Mouse (Mus musculus) hindbrain, postnatal 0 days (tissue): ENCODE data around the gene Bhlha15. TPM values are rescaled to one million over a fixed set of nuclear protein-coding genes. Genes with fewer than 3 reads are reported as not detected.

Experiments
- ATAC-seq: fragments of 200-750 bp; cut with Nextera tagmentation; 2 replicates; pipeline ENCODE4 v1.8.0; 2017; ENCODE audit warnings: mild to moderate bottlenecking, moderate TSS enrichment, moderate library complexity
- DNase-seq: peaks from one replicate; pipeline ENCODE4 v3.0.0-alpha.2; 2015; ENCODE audit warnings: low spot score
- H3K27ac ChIP-seq: fragments of 300-500 bp; sonication (generic); 2 replicates; pipeline ENCODE4 v1.5.1; 2014; ENCODE audit warnings: mild to moderate bottlenecking
- H3K27me3 ChIP-seq: fragments of 300-500 bp; sonication (generic); 2 replicates; pipeline ENCODE4 v1.6.1; 2014; ENCODE audit warnings: low read length, mixed read lengths; ENCODE audit not compliant: insufficient read depth
- H3K36me3 ChIP-seq: fragments of 300-500 bp; sonication (generic); 2 replicates; pipeline ENCODE4 v1.6.1; 2014; ENCODE audit warnings: low read length, mixed read lengths; ENCODE audit not compliant: insufficient read depth
- H3K4me1 ChIP-seq: fragments of 300-500 bp; sonication (generic); 2 replicates; pipeline ENCODE4 v1.6.1; 2014; ENCODE audit warnings: antibody characterized with exemption, low read length, mixed read lengths; ENCODE audit not compliant: insufficient read depth
- H3K4me2 ChIP-seq: fragments of 300-500 bp; sonication (generic); 2 replicates; pipeline ENCODE4 v1.6.1; 2014; ENCODE audit warnings: low read depth, mild to moderate bottlenecking, low read length, moderate library complexity, mixed read lengths
- H3K4me3 ChIP-seq: fragments of 300-500 bp; sonication (generic); 2 replicates; pipeline ENCODE4 v1.5.1; 2014; ENCODE audit warnings: low read length
- H3K9ac ChIP-seq: fragments of 300-500 bp; sonication (generic); replicated peaks from 2 replicates; pipeline ENCODE4 v1.6.1; 2014; ENCODE audit warnings: mild to moderate bottlenecking, low read length, moderate library complexity, mixed read lengths
- H3K9me3 ChIP-seq: fragments of 300-500 bp; sonication (generic); 2 replicates; pipeline ENCODE4 v1.6.1; 2016; ENCODE audit warnings: low read length, mixed read lengths
- CTCF ChIP-seq: IDR thresholded peaks from 2 replicates; pipeline ENCODE4 v1.5.1; 2016; ENCODE audit warnings: antibody characterized with exemption, control low read depth, low read depth
- WGBS: fragments of 180-500 bp; shearing (Covaris S2); extraction: QIAGEN DNeasy Blood & Tissue Kit; methylation state at CpG from one replicate; pipeline ENCODE4 v1.1.7; 2014; 5-methylcytosine and 5-hydroxymethylcytosine counted together
- polyA plus RNA-seq: library from polyadenylated mRNA; unstranded; fragments of >200 nt; fragmentation: Nextera tagmentation; extraction: Ambion mirVana; gene quantifications from 2 replicates; pipeline ENCODE4 v1.2.1, GENCODE M21; 2015
- total RNA-seq: library from RNA; depleted of rRNA; stranded (reverse); fragments of >200 nt; gene quantifications from 2 replicates; pipeline ENCODE4 v1.2.3, GENCODE M21; 2014

Gene Bhlha15
- total and polyA plus RNA-seq, 2 experiments from 2014 or later = 0.08 to 0.10 TPM

GRCm38 (mm10) chr5:144178216-144178615 lies 11.9 kb upstream of the Bhlha15 start:
- Histone ChIP-seq H3K4me3 (no peak overlapping the region), H3K36me3 (peaks cover 29% of the 10 kb centered on the region), H3K9ac (no peak overlapping the region), H3K4me1 (no peaks in the 10 kb centered on the region), H3K9me3 (no peaks in the 10 kb centered on the region), H3K27me3 (no peaks in the 10 kb centered on the region), H3K27ac (no peak overlapping the region), H3K4me2 (no peak overlapping the region)
- ATAC-seq (no peak), DNase-seq (no peak)
- TF ChIP-seq CTCF = no peak
- WGBS = 76% methylated on average over 6 of the region's 6 CpGs

- Histone ChIP-seq H3K4me3 (no peak overlapping the region), H3K9ac (no peak overlapping the region), H3K27ac (no peak overlapping the region), H3K27me3 (no peaks in the 10 kb centered on the region), H3K9me3 (no peaks in the 10 kb centered on the region), H3K4me1 (no peaks in the 10 kb centered on the region), H3K36me3 (peaks cover 15% of the 10 kb centered on the region), H3K4me2 (no peak overlapping the region)
- WGBS = 95% methylated on average over 7 of the region's 7 CpGs
- no peak for TF ChIP-seq CTCF
- ATAC-seq (no peak), DNase-seq (no peak)
These were observed 8.8 kb upstream of the Bhlha15 start for GRCm38 (mm10) chr5:144181249-144181648.

- no peak overlapping the region for H3K4me3 ChIP-seq
- no peak overlapping the region for H3K4me2 ChIP-seq
- H3K4me1 ChIP-seq = no peaks in the 10 kb centered on the region
- no peaks in the 10 kb centered on the region for H3K27me3 ChIP-seq
- WGBS = 78% methylated on average over 20 of the region's 20 CpGs
- no peaks in the 10 kb centered on the region for H3K9me3 ChIP-seq
- H3K36me3 ChIP-seq = peaks cover 14% of the 10 kb centered on the region; the same call in 1 of the 2 replicates
- no peak for DNase-seq
- H3K9ac ChIP-seq = no peak overlapping the region
- TF ChIP-seq CTCF = no peak
- H3K27ac ChIP-seq = no peak overlapping the region
- no peak for ATAC-seq
These were observed 7.4 kb upstream of the Bhlha15 start for GRCm38 (mm10) chr5:144182542-144183247.

DNA sequence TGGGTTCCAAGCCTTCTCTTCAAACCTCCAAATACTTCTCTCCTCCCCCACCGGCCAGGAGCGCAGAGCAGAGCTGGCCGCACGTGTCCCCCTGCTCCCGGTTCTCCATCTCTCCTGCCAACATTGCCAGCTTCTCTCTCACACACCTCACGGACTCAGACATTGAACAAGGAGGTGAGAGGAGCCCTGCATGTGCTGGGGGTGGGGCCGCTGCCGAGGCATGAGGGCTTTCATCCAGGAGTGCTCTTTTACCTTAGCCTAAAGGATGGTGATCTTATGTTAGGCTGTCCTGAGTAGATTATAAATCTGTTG lies 6.9 kb upstream of the Bhlha15 start:
- Histone ChIP-seq H3K36me3 (peaks cover 14% of the 10 kb centered on the region; the same call in 1 of the 2 replicates), H3K27me3 (no peaks in the 10 kb centered on the region), H3K4me3 (no peak overlapping the region), H3K9me3 (no peaks in the 10 kb centered on the region), H3K27ac (no peak overlapping the region), H3K4me2 (no peak overlapping the region), H3K9ac (no peak overlapping the region), H3K4me1 (no peaks in the 10 kb centered on the region)
- WGBS = 90% methylated on average over 8 of the region's 8 CpGs
- ATAC-seq = no peak
- no peak for DNase-seq
- TF ChIP-seq CTCF = no peak

GRCm38 (mm10) chr5:144183647-144184335 lies 6.3 kb upstream of the Bhlha15 start:
- no peak for TF ChIP-seq CTCF
- no peak overlapping the region for H3K4me2 ChIP-seq
- H3K27ac ChIP-seq = no peak overlapping the region
- no peak overlapping the region for H3K9ac ChIP-seq
- no peak for ATAC-seq
- WGBS = 66% methylated on average over 7 of the region's 7 CpGs
- H3K27me3 ChIP-seq = no peaks in the 10 kb centered on the region
- no peak overlapping the region for H3K4me3 ChIP-seq
- no peaks in the 10 kb centered on the region for H3K9me3 ChIP-seq
- peaks cover 18% of the 10 kb centered on the region; the same call in 1 of the 2 replicates for H3K36me3 ChIP-seq
- no peak for DNase-seq
- no peaks in the 10 kb centered on the region for H3K4me1 ChIP-seq

DNA sequence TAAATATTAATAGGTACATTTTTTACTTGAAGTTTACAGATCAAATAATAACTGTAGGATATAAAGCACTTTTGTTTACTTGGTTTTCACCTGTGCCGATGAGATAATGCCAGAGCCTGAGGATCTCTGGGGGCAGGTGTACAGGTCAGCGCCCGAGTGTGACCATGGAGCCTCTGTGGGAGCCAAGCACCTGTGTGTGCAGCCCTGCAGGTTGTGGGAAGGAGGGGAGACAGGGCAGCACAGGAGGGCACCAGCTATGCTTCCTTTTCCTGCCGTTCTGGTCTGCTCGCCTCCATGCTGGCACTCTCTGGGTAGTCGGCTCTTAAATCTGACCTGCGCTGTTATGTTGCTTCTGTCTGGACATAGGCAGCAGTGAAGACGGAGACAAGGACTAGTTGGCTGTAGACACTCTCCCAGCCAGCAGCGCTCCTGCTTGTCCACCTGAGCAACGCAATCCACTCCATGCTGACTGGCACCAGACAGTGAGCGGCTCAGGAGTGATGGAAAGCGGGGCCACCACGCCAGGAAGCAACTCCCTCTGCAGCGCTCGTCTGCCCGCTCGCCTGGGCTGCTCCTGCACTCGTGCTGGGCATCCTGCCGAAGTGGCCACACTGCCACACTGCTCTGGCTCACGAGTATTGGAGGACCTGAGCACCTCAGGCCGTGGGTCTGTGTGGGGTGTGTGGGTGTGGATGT lies 5.6 kb upstream of the Bhlha15 start:
- no peaks in the 10 kb centered on the region for H3K4me1 ChIP-seq
- TF ChIP-seq CTCF = no peak
- ATAC-seq (no peak), DNase-seq (no peak)
- no peaks in the 10 kb centered on the region for H3K27me3 ChIP-seq
- H3K4me2 ChIP-seq = no peak overlapping the region
- H3K4me3 ChIP-seq = no peak overlapping the region
- H3K36me3 ChIP-seq = peaks cover 18% of the 10 kb centered on the region; the same call in 1 of the 2 replicates
- no peak overlapping the region for H3K9ac ChIP-seq
- no peaks in the 10 kb centered on the region for H3K9me3 ChIP-seq
- H3K27ac ChIP-seq = no peak overlapping the region
- 82% methylated on average over 21 of the region's 21 CpGs for WGBS
